Mouse (Mus musculus): ENCODE data around the gene Olfr43. TPM values are rescaled to one million over a fixed set of nuclear protein-coding genes. Genes with fewer than 3 reads are reported as not detected.

Gene Olfr43
- total RNA-seq (2021), result not detected
- polyA plus RNA-seq (2012; rRNA removed), result not detected in 2 replicates
- long read RNA-seq, result 0 reads

- DNase-seq, result no peak
These were observed at the start of gene Olfr43 for GRCm38 (mm10) chr11:74211279-74211678. Gene Olfr43, minus strand, starts transcription at chr11:74211379.

- DNase-seq, result no peak
These were observed 48.3 kb upstream of the Olfr43 start, which contains the start of gene Olfr406 for GRCm38 (mm10) chr11:74259508-74259907. Gene Olfr406, plus strand, starts transcription at chr11:74259808.

GRCm38 (mm10) chr11:74241201-74241600 is 30.0 kb upstream of the Olfr43 start:
- peak; percentile 54 for DNase-seq

GRCm38 (mm10) chr11:74185949-74186348 is 25.2 kb downstream of the Olfr43 start, which contains the start of gene Olfr403:
Gene Olfr403, plus strand, starts transcription at chr11:74186249.
- no peak for DNase-seq

GRCm38 (mm10) chr11:74183745-74184144 is 27.4 kb downstream of the Olfr43 start:
- no peak for DNase-seq

GRCm38 (mm10) chr11:74183168-74183567 is 28.0 kb downstream of the Olfr43 start:
- no peak for DNase-seq

- DNase-seq, result no peak
These were observed 42.4 kb downstream of the Olfr43 start for GRCm38 (mm10) chr11:74168771-74169170.

Other genes with a start within 250 kb of the Olfr43 start
- gene Olfr398, start 221.0 kb downstream of the Olfr43 start, total RNA-seq (2021), result not detected
- gene Olfr398, start 221.0 kb downstream of the Olfr43 start, polyA plus RNA-seq (2012; rRNA removed), result not detected in 2 replicates
- not detected for gene Olfr139, start 154.8 kb downstream of the Olfr43 start, total RNA-seq (2021)
- not detected in 2 replicates for gene Olfr139, start 154.8 kb downstream of the Olfr43 start, polyA plus RNA-seq (2012; rRNA removed)
- gene Olfr399, start 154.8 kb downstream of the Olfr43 start, total RNA-seq (2021), result not detected
- gene Olfr399, start 154.8 kb downstream of the Olfr43 start, polyA plus RNA-seq (2012; rRNA removed), result not detected in 2 replicates
- gene Zfp616, start 141.4 kb downstream of the Olfr43 start, total RNA-seq (2021), result not detected
- not detected in 2 replicates for gene Zfp616, start 141.4 kb downstream of the Olfr43 start, polyA plus RNA-seq (2012; rRNA removed)
- not detected for gene Olfr401, start 97.7 kb downstream of the Olfr43 start, total RNA-seq (2021)
- gene Olfr401, start 97.7 kb downstream of the Olfr43 start, polyA plus RNA-seq (2012; rRNA removed), result not detected in 2 replicates
- gene Olfr402, start 57.9 kb downstream of the Olfr43 start, total RNA-seq (2021), result not detected
- not detected in 2 replicates for gene Olfr402, start 57.9 kb downstream of the Olfr43 start, polyA plus RNA-seq (2012; rRNA removed)
- not detected for gene Olfr403, start 25.1 kb downstream of the Olfr43 start, total RNA-seq (2021)
- gene Olfr403, start 25.1 kb downstream of the Olfr43 start, polyA plus RNA-seq (2012; rRNA removed), result not detected in 2 replicates
- gene Olfr406, start 48.4 kb upstream of the Olfr43 start, total RNA-seq (2021), result not detected
- not detected in 2 replicates for gene Olfr406, start 48.4 kb upstream of the Olfr43 start, polyA plus RNA-seq (2012; rRNA removed)
- gene Olfr59, start 72.4 kb upstream of the Olfr43 start, total RNA-seq (2021), result not detected
- not detected in 2 replicates for gene Olfr59, start 72.4 kb upstream of the Olfr43 start, polyA plus RNA-seq (2012; rRNA removed)
- not detected for gene Olfr410, start 126.7 kb upstream of the Olfr43 start, total RNA-seq (2021)
- not detected in 2 replicates for gene Olfr410, start 126.7 kb upstream of the Olfr43 start, polyA plus RNA-seq (2012; rRNA removed)
- not detected for gene Olfr411, start 141.3 kb upstream of the Olfr43 start, total RNA-seq (2021)
- not detected in 2 replicates for gene Olfr411, start 141.3 kb upstream of the Olfr43 start, polyA plus RNA-seq (2012; rRNA removed)
- not detected for gene Olfr412, start 150.7 kb upstream of the Olfr43 start, total RNA-seq (2021)
- not detected in 2 replicates for gene Olfr412, start 150.7 kb upstream of the Olfr43 start, polyA plus RNA-seq (2012; rRNA removed)

Data from adrenal gland, adult 2 months (tissue).